Mouse (Mus musculus) adrenal gland, postnatal 10 days (tissue): ENCODE measurements at regions not wholly inside any gene's neighbourhood (a gene's known extent, or its start where the extent isn't known, plus 50 kb on each side); places are given as distances from the start of the nearest gene placed in this dataset.

Experiments used
- DNase-seq: peaks from one replicate; pipeline ENCODE4 v3.0.0; 2021; ENCODE audit warnings: mixed read lengths

DNA sequence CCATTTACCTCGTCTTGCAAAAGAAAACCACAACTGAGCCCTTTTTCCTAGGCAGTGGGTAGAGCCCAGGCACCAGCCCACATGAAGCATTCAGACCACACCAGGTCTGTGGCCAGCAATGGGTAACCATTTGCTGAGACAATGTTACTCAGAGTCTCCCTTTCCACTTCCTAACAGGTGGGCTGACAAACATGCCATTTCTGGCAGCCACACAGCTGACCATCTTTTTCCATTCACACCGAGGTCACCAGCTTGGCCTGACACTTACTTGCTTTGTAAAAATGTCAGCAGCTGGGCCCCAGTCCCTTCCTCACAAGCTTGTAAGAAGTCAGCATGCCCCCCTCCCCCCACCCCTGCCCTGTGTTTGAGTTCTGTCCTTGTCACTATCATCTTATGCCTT, 314.6 kb downstream of the Bcor start:
- no peak for DNase-seq

DNA sequence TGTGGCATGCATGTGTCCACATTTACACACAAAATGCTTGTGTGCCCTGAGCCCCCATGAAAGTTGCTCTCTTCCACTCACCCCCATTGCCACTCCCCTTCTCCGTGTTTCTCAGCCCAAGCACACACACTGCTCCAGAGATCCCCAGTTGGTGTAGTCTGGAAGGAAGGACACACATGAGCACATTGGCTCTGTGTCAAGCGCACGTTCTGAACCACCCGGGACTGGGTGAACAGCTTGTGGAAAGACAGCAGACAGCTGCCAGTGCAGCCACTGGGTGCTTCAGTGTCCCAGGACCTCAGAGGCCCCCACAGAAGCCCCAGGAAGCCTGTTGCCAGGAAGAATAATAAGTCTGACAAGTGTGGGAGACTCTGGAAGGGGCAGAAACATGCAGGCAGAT, 304.2 kb downstream of the Bcor start:
- DNase-seq, result peak; percentile 7

DNA sequence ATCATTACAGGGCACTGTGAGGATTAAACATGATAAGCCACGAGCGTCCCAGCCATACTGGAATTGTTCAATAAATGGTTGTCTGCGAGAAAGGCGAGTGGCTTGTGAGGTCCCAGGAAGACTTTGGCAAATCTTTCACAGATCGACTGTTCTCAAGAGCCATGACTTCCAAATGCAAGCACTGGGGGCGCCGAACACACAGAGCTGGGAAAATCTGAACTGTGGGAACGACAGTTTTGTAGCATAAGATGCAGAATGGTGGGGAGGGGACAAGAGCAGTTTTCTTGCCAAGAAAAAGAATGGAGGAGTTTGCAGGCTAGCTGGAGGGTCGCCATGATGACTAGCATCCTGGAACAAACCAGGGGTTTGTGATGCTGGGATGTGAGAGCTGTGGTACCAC, 300.8 kb downstream of the Bcor start:
- no peak for DNase-seq

DNA sequence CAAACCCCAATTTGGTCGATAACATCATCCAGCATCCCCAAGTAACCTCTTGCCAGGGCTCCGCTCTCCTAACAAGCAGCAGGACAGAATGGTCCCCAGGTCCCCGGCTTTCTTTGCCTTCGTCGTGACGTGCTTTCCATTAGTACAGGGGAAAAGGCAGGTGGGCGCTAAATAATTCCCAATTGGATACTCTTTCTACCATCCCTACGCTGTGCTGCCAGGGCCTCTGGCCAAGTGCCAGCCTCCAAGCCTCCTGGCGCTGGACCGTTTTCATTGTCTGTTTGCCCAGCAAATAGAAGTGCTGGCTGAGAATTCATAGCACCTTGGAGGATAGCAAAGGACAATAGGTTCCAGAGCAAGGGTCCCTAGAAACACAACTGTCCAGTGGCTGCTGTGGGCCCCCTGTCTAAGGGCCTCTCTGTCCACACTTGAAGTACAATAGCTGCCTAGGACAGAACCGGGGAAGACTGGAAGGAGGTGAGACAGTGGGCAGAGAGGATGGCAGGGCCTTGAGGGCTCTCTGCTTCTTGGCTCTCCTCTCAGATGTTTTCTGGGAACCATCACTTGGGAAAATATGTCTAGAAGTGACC, 298.9 kb downstream of the Bcor start:
- DNase-seq, result peak; percentile 28

DNA sequence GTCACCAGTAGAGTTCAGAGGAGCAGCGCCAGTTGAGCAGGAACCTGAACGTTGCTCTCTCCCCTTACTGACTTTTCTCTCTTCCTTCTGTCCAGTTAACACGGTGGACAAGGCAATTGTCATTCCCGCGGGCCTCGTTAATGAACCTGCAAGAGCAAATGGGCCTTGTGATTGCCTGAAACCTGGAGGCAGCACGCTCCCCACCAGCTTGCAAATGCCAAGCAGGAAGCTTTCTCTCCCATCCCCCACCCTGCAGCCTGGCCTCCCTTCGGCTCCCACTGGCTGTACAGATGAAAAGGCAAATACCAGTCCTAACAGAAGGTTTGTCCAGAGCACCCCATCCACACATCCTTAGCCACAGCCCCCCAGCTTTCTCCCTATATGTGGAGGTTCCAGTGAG, 298.3 kb downstream of the Bcor start:
- DNase-seq, result no peak

DNA sequence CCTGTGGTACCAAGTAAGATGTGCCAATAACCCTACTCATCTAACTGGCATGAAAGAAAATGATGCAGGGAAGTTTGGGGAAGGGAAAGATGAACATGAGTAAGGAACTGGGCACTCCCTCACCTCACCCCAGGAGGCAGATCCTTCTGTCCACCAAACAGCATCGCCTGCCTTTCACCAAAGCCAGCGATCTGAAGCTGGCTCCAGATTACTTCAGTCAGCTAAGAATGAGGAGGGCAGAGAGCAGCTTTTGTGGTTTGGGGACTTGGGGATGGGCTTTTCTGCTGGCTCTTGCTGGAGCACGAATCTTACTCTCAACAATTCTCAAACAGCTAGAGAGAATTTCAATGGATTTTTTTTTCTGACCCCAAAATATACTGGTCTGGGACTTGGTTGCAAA, 297.0 kb downstream of the Bcor start:
- DNase-seq, result no peak

DNA sequence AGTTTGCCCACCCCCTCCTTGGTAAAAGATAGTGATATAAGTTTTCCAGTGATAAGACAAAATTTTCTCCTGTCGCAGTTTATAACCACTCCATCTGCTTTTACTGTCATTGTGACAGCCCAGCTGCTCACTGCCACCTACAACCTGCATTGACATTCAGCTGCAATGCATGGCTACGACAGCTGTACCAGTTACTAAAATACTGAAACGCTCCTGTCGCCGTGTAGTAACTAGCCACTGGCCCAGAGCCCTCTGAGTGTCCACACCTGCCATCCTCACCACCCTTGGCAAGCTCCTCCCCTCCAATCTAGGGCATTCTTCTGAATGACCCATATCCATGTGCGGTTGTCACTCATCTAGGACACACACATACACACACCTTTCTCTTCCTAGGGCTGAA, 286.2 kb downstream of the Bcor start:
- no peak for DNase-seq

DNA sequence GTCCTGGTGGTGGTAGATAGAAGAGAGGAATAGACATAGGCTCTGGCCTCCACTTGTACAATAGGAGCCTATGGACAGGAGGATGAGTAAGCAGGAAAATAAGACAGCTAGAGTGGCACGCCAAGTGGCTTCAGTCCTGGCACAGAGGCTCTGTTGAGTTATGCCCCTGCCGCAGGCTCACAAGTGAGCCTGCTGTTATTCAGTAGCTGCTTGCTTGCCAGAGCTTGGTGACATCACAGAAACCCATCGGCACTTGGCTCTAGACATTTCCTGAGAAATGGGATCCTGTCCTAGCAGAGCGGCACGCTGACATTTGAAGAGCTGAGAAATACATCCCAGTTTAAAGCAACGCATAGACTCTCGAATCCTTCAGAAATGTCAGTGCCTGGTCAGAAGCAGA, 283.5 kb downstream of the Bcor start:
- DNase-seq, result no peak

DNA sequence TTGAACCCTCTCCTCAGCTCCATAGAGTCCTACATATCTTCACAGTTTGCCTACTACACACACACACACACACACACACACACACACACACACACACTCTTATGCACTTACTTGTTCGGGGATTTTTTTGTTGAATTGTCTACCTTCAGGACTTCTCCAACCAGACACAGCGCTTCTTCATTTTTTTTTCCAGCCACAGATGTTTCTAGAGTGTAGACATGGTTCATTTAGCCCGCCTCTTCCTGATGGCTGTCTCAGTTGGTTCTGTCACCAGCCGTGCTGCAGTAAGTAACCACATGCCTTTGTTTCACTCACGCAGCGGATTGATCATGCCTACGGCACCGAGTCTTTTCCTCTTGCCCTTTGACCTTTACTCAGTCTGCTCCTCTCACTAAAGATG, 282.1 kb downstream of the Bcor start:
- DNase-seq, result no peak

DNA sequence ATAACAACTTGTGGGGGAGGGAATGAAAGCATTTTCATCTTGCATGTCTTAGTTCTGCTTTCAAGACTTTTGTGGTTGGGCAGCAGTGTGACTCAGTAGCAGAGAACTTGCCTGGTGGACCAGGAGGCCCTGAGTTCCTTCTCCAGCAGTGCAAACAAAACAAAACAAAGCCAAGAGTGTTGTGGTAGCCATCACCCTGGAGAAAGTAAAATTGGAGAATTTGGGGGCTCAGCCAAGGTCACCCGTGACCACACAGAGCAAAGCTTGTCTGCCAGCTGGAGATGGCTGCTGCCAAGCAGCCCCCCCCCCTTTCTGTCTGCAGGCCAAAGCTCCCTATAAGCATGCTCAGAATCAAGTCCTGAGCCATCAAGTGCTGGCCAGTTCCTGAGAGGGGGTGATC, 279.2 kb downstream of the Bcor start:
- DNase-seq, result no peak

DNA sequence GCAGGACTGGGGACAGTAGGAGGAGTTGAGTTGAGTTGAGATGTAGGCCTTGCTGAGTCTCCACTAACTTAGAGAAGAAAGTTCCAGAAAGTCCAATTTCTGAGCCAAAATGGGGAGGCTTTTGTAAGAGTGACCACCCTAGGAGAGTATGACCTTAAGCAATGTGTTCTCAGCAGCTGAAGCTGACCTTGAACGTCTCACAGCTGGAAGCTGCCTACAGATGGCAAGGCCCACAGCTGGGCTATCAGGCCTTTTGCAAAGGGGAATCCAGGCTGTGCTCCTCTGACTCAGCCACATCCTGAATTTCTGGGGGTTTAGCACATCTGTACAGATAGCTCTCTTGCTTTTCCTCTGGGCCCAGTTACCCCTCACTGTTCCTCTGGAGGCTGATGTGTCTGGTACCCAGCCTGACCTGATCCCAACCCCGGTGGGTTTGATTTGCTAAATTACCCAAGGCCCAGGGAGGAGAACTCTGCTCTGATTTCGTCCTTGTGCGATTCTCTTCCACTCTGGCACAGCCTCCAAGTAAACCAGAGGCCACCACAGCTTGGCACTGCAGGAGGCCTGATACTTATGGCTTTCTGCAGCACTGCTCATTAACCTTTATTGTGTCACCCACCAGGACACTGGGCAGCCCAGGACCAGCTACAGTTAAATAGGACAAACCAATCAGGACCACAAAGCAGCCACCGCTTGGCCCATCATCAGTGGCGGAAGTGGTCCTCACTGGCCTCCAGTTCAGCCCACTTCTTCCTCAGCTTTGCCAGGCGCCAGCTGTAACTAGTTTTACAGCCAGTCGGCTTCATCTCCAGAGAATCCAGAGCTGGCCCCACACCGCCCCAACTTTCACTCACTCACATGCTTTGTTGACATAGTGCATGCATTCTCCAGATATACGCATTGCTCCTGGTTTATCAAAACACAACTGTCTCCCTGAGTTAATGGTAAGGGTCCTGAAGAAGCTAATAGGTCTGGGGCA, 276.1 kb downstream of the Bcor start:
- DNase-seq, result no peak

DNA sequence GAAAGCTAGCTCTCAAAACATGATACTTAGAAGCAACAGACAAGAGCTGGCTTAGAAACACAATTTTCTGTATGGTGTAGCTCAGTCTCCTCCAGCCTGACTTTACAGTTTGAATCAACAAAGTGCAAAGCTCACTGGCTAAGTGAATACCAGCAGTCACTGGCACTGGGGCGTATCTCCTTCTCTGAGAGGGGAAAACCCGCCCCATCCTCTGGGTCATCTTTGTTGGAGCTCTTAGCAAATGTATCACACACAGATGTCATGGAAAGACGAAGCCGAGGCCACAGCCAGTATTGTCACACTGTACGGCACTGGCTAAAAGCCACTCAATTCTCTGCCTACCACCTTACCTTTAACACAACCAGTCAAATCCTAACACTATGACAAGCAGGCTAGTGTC, 267.8 kb downstream of the Bcor start:
- DNase-seq, result no peak

DNA sequence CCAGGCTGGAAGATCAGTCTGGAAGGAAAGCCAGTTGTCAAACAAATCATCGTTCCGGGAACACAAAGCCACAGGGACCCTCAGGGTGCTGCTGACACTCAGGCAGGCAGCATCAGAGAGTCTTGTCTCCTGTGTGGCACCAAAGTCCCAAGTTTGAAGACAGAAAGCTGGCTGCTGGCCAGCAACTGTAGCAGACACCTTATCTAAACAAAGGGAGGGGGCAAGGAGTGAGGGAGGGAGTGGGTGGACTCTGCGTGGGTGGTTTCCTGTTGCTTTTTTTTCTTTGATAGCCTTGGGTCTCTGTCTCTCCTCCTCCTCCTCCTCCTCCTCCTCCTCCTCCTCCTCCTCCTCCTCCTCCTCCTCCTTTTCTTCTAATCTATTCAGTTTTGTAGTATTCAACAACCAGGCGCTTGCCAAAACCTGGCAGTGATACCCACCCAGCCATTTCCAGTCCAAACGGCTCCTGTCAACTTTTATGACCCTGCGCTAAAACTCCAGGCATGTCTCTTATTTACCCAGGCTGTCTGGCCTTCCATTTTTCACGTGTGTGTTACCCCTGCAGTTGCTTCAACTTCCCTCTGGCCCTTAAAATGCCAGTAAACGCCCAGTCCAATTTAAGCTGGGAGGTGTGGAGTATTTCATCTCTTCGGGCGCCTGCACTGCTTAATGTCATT, 266.4 kb downstream of the Bcor start:
- no peak for DNase-seq

DNA sequence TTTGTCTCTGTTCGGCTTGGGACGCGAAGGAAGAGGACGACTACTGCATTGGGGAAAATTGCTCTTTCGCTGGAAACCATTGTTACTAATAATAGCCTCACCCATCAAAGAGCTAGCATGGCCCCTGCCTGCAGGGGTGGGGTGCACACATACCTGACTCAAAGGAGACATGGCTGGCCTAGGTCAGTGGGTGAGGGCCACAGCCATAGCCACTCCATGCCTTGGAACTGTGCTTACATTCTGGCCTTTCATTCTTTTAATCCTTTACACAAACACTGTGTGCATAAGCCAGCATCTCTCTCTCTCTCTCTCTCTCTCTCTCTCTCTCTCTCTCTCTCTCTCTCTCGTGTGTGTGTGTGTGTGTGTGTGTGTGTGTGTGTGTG, 265.9 kb downstream of the Bcor start:
- no peak for DNase-seq

DNA sequence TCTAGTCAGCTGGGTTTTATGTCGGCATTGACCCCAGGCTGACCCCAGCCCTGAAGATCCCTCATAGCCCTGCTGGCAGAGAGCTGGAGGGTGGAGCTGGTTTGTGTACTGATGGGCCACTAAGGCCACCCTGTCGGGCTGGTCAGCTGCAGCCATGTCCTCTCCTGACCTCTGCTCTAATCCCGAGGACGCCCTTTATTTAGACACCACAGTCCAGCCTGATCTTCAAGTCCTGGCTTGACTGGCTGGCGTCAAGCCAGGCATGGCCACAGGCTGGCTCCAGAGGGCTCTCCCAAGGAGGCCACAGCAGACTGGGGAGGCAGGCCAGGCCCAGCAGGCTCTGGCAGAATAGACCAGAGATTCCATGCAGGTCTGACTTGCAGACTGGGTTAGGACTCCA, 264.8 kb downstream of the Bcor start:
- no peak for DNase-seq

DNA sequence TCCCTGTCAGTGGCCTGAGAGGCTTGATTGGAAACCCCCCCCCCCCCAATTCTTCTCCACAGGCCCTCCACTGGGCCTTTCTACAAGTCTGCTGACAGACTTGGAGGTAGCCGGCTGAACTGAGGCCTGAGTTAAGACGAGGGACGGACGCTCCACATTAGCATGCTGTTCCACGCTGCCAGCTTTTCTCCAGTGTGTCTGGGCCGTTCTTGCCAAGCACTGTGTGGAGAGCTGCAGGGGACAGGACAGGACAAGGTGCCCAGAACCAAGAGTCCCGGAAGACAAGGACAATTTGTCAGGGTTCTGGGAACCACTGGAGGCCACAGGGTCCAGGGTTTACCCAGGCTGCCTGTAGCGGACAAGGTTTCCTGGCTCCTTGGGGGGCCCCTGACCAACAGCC, 261.9 kb downstream of the Bcor start:
- no peak for DNase-seq

DNA sequence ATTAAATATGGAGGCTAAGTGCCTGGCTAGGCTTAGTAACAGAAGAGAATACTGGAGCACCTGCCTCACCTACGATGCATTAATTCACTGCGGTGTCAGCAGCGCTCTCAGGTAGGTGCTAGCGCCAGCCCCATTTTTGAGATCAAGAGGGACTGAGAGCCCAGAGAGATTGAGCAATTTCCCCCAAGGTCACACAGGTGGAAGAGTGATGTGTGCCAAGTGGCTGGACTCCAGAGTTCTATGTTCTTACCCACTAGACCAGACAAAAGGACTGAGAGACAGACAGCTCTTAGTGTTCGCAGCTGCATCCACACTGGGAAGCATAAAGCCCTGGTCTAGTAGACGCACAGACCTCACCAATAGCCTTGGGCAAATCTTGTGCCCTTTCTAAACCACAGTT, 261.1 kb downstream of the Bcor start:
- DNase-seq, result no peak

DNA sequence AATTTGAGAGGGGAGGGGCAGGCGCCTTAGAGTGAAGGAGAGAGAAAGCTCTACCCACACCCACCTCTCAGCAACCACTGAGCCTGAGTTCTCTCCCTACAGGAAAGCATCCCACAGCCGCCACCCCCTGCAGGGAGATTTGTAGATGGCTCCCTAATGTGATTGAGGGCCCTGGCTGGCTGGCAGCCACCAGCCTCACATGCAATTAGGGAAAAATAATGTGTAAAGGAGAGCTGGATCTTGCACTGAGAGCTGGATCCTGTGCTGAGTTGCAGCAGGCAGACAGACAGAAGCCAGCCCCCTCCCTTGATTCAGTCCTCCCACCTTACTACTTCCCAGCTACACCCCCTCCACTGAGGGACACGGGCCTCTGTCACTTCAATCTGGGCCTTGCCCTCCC, 260.2 kb downstream of the Bcor start:
- no peak for DNase-seq

DNA sequence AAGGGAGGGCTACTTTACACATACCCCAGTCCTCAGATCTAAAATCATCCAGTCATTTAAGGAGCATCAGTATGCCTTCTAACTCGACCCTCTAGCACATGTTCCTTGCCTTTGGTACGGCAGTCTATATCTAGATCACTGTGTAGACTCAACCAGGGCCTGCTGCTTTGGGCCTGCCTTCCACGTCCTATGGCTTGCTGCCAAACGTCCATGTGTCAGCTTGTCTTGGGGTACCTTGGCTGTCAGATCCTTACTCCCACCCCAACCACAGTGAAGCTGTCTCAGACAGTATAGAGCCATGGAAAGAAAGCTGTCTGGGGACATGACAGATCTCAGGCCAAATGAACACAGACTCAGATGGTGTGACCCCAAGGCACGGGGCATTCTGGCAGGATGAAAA, 258.4 kb downstream of the Bcor start:
- no peak for DNase-seq

DNA sequence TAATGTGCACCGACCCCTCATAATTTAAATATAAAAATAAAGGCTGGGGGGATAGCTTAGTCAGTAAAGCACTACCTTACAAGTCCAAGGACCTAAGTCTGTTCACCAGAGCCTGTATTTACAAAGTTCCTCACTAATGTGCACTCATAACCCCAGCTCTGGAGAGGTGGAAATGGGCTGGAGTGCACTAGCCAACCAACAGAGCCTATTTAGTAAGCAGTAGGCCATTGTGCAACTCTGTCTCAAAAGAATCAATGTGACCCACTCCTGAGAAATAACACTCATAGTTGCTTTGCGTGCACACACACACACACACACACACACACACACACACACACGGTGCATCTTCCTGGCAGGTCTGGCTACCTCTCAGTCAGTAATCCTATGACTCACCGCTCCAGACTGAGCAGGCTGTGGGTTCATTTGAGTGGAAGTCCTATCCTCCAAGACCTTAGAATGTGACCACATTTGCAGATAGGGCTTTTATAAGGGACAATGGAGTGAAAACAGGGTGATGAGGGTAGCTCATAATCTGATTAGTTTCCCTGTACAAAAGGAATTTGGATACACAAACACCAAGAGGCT, 256.9 kb downstream of the Bcor start:
- no peak for DNase-seq

DNA sequence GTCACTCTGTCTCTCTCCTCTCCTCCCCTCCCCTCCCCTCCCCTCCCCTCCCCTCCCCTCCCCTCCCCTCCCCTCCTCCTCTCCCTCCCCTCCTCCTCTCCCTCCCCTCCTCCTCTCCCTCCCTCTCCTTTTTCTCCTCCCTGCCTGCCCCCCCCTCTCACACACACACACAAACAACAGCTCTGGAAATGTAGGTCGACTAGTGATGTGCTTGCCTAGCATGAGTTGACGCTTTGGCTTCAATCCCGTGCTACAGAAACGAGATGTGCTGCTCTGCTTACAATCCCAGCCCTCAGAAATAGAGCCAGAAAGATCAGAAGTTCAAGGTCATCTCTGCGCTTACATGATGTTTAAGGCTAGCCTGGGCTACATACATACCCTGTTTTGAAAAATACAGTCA, 254.9 kb downstream of the Bcor start:
- DNase-seq, result no peak

DNA sequence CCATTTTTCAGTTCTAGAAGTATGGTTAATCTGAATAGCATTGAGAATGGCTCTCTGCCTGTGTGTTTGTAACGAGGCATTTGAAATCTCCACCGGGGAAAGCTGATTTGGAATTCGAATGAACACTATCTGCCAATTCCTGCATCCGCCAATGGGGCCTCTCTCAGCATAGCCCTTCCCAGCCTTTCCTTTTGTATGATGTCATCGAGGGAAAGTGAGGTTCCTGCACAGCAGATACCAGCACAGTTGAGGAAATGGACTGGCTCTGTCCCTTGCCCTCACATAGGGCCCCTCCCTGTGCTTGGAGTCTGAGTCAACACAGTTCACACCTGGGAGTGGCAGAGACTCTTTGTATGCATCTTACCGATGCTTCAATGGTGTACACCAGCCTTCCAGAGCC, 253.0 kb downstream of the Bcor start:
- DNase-seq, result no peak

DNA sequence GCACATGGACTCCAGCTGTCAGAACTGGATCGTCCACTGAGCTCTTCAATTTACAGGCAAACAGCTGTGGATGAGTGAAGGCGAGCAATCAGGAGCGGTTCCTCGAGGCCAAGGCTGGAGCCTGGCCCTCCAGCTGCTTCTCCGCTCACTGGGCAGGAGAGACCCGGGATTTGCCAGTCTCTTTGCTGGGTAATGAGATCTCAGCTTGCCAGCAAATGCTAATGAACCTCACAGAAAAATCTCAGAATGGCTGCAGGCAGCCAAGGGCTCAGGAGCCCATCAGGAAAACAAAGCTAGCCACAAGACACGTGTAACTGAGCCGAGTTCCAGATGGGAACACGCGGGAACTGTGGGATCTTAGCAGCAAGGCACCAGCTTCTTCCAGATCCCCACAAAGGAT, 244.2 kb downstream of the Bcor start:
- no peak for DNase-seq
